Comparison of ENCODE assay signal across 15 mouse cellular contexts in the genomic region with DNA sequence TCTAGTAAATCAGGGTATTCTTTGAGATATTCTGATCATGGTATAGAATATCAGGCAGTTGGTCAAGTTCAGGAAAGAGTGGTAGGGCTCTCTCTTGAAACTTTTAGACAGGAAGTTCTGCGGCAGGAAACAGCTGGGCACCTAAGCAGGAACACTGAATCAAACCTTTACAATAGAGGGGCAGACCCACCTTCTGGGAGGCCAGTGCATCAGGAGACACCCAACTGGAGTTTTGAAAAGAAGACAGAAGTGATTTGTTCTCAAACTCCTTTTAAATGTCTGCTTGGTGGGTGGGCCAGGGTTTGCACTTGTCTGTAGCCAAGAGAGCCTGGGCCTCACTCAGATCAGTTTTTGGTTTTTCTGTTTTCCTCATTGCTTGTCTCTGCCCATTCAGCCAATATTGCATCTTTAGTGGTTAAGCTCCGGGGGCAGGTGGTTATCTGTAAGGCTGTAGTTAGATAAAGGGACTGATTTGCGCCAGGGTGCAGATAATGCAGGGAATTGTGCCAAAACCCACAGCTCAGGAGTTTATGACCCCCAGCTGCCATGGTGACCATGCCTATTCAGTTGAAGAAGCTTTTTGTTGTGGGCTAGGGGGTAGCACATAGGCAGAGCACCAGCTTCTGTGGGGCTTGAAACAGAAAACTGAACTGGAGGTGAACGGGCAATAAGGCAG. TPM values are rescaled to one million over a fixed set of nuclear protein-coding genes. Genes with fewer than 3 reads are reported as not detected.
A peak's percentile ranks its signal among the peaks of the same experiment; 100 is the strongest.
DNase-seq lines count a peak whose midpoint lies in the region; ATAC-seq and TF ChIP-seq lines count a peak whose summit lies in the region.
"Had no signal": no experiment of that assay in that cellular context is flagged by ENCODE, and none has a peak within 500 bp of the region (broad histone marks: within the 10 kb centered on the region; RNA-seq: fewer than 3 reads in every experiment).

No protein-coding gene starts in this region.

- H3K4me1 ChIP-seq in hindbrain, embryonic 11.5 days (replicated peaks; ENCODE audit: control insufficient read depth, insufficient read depth, low read length), result no peaks in the 10 kb centered on the region
- peaks cover 7% of the 10 kb centered on the region for H3K4me1 ChIP-seq in hindbrain, embryonic 13.5 days (replicated peaks)
- 0 out of 2 replicates have a peak, but pooled peaks cover 2% of the 10 kb centered on the region for H3K4me1 ChIP-seq in hindbrain, embryonic 16.5 days (ENCODE audit: control insufficient read depth, insufficient read depth, low read depth, low read length)
- no peaks in the 10 kb centered on the region for H3K4me1 ChIP-seq in midbrain, postnatal 0 days (ENCODE audit: insufficient read depth, low read length)

- peak; percentile 47; the same call in 1 of the 2 replicates for ATAC-seq in hindbrain, embryonic 11.5 days (ENCODE audit: low FRiP score)
- no peak; the same call in 1 of the 2 replicates for ATAC-seq in hindbrain, embryonic 13.5 days (ENCODE audit: low FRiP score)
- ATAC-seq in hindbrain, embryonic 16.5 days, result peak; percentile 69; the same call in 1 of the 2 replicates
- no peak for ATAC-seq in midbrain, postnatal 0 days (ENCODE audit: low FRiP score)
- ATAC-seq in megakaryocyte, adult 5-6 weeks (ENCODE audit: poor library complexity, severe bottlenecking), result no peak
- ATAC-seq: intestine, embryonic 16.5 days; liver, postnatal 0 days had no signal

- no peaks in the 10 kb centered on the region for H3K27me3 ChIP-seq in hindbrain, embryonic 11.5 days (ENCODE audit: control insufficient read depth, insufficient read depth, low read length)
- H3K27me3 ChIP-seq in hindbrain, embryonic 13.5 days, result no peaks in the 10 kb centered on the region
- no peaks in the 10 kb centered on the region for H3K27me3 ChIP-seq in hindbrain, embryonic 16.5 days (replicated peaks; ENCODE audit: control insufficient read depth, insufficient read depth, low read length)
- no peaks in the 10 kb centered on the region for H3K27me3 ChIP-seq in midbrain, postnatal 0 days (ENCODE audit: insufficient read depth, low read length)

- 47% methylated on average over 4 of the region's 4 CpGs for WGBS in hindbrain, embryonic 11.5 days
- WGBS in hindbrain, embryonic 13.5 days, result 25% methylated on average over 4 of the region's 4 CpGs
- 32% methylated on average over 4 of the region's 4 CpGs for WGBS in hindbrain, embryonic 16.5 days
- 41% methylated on average over 4 of the region's 4 CpGs for WGBS in midbrain, postnatal 0 days

- no peak overlapping the region for H3K4me2 ChIP-seq in hindbrain, embryonic 11.5 days (replicated peaks; ENCODE audit: low read depth, low read length)
- no peak overlapping the region for H3K4me2 ChIP-seq in hindbrain, embryonic 13.5 days
- no peak overlapping the region for H3K4me2 ChIP-seq in hindbrain, embryonic 16.5 days (ENCODE audit: low read length)
- H3K4me2 ChIP-seq in midbrain, postnatal 0 days (ENCODE audit: low read depth, low read length, poor library complexity, severe bottlenecking), result no peak overlapping the region

- H3K36me3 ChIP-seq in hindbrain, embryonic 11.5 days (ENCODE audit: control insufficient read depth, insufficient read depth, low read length), result no peaks in the 10 kb centered on the region
- H3K36me3 ChIP-seq in hindbrain, embryonic 13.5 days, result no peaks in the 10 kb centered on the region
- no peaks in the 10 kb centered on the region for H3K36me3 ChIP-seq in hindbrain, embryonic 16.5 days (ENCODE audit: control insufficient read depth, insufficient read depth, low read length)
- H3K36me3 ChIP-seq in midbrain, postnatal 0 days (ENCODE audit: insufficient read depth, low read length), result no peaks in the 10 kb centered on the region

- H3K4me3 ChIP-seq in hindbrain, embryonic 11.5 days (ENCODE audit: low read depth, low read length), result no peak overlapping the region
- H3K4me3 ChIP-seq in hindbrain, embryonic 13.5 days, result no peak overlapping the region
- H3K4me3 ChIP-seq in hindbrain, embryonic 16.5 days (ENCODE audit: low read length), result no peak overlapping the region
- H3K4me3 ChIP-seq in midbrain, postnatal 0 days (ENCODE audit: low read depth, low read length), result no peak overlapping the region
- no peak overlapping the region for H3K4me3 ChIP-seq in left cerebral cortex, adult 2 months

- no peak overlapping the region for H3K27ac ChIP-seq in hindbrain, embryonic 11.5 days (ENCODE audit: low read depth, low read length)
- no peak overlapping the region for H3K27ac ChIP-seq in hindbrain, embryonic 13.5 days
- H3K27ac ChIP-seq in hindbrain, embryonic 16.5 days (ENCODE audit: low read depth, low read length), result no peak overlapping the region
- no peak overlapping the region for H3K27ac ChIP-seq in midbrain, postnatal 0 days (ENCODE audit: low read depth, low read length)
- no peak overlapping the region for H3K27ac ChIP-seq in left cerebral cortex, adult 2 months
- H3K27ac ChIP-seq: macrophage had no signal

- no peak for TF ChIP-seq CTCF in brain, embryonic 14.5 days (IDR thresholded peaks at IDR 0.05; ENCODE audit: borderline replicate concordance, extremely low read depth, insufficient read depth, insufficient read length)
- TF ChIP-seq CTCF in midbrain, postnatal 0 days (IDR thresholded peaks at IDR 0.05), result no peak
- no peak for TF ChIP-seq CTCF in left cerebral cortex, adult 2 months (IDR thresholded peaks at IDR 0.05)

- TF ChIP-seq POLR2A in brain, embryonic 14.5 days (IDR thresholded peaks at IDR 0.05; ENCODE audit: borderline replicate concordance, extremely low read depth, insufficient read depth, insufficient read length, poor library complexity, severe bottlenecking), result no peak

- DNase-seq in hindbrain, embryonic 11.5 days (ENCODE audit: low spot score), result no peak
- peak; percentile 56 for DNase-seq in brain, embryonic 14.5 days (ENCODE audit: low read depth)
- DNase-seq in midbrain, postnatal 0 days (ENCODE audit: low spot score), result peak; percentile 14
- DNase-seq in layer of hippocampus, adult 11-12 months (ENCODE audit: low spot score), result no peak
- no peak for DNase-seq in left cerebral cortex, adult 2 months (ENCODE audit: extremely low spot score in 1 of 2, low spot score in 2 of 2)
- DNase-seq: heart, postnatal 10 days; kidney, postnatal 10 days; liver, postnatal 0 days; right cerebral cortex, postnatal 14 days; thymus, adult 18-20 months had no signal

- intact Hi-C loops in left cerebral cortex, adult 2 months (cut with DNase I), result no loop called here

- H3K9me3 ChIP-seq in hindbrain, embryonic 11.5 days (ENCODE audit: control insufficient read depth, low read length), result no peaks in the 10 kb centered on the region
- H3K9me3 ChIP-seq in hindbrain, embryonic 13.5 days, result no peaks in the 10 kb centered on the region
- H3K9me3 ChIP-seq in hindbrain, embryonic 16.5 days (ENCODE audit: control insufficient read depth, low read length), result no peaks in the 10 kb centered on the region
- no peaks in the 10 kb centered on the region for H3K9me3 ChIP-seq in midbrain, postnatal 0 days (ENCODE audit: low read length)

- H3K9ac ChIP-seq in hindbrain, embryonic 11.5 days (ENCODE audit: low read depth, low read length), result no peak overlapping the region
- H3K9ac ChIP-seq in hindbrain, embryonic 13.5 days, result no peak overlapping the region
- no peak overlapping the region for H3K9ac ChIP-seq in hindbrain, embryonic 16.5 days (ENCODE audit: low read depth, low read length)
- H3K9ac ChIP-seq in midbrain, postnatal 0 days (replicated peaks; ENCODE audit: low read length, poor library complexity, severe bottlenecking), result no peak overlapping the region
- H3K9ac ChIP-seq: liver, postnatal 0 days had no signal

RNA-seq across cellular contexts. Expression of a gene that starts 40.6 kb away (rescaled TPM):
- 4.9 and 7.3 TPM in 2 replicates for polyA plus RNA-seq in hindbrain, embryonic 11.5 days (2014; fragmentation: Nextera tagmentation; extraction: Ambion mirVana)
- polyA plus RNA-seq in hindbrain, embryonic 13.5 days (2015; fragmentation: Nextera tagmentation; extraction: Ambion mirVana), result 7.3 and 7.7 TPM in 2 replicates
- 8.5 and 11.2 TPM in 2 replicates for polyA plus RNA-seq in brain, embryonic 14.5 days (2012; rRNA removed)
- polyA plus RNA-seq in hindbrain, embryonic 16.5 days (2015; fragmentation: Nextera tagmentation; extraction: Ambion mirVana), result 5.1 and 5.3 TPM in 2 replicates
- 5.9 and 7.6 TPM in 2 replicates for total RNA-seq in midbrain, postnatal 0 days (2014; rRNA removed)
- polyA plus RNA-seq in midbrain, postnatal 0 days (2015; fragmentation: Nextera tagmentation; extraction: Ambion mirVana), result 2.7 and 2.9 TPM in 2 replicates
- not detected in 2 replicates for total RNA-seq in megakaryocyte, adult 5-6 weeks (2015)
- total RNA-seq in megakaryocyte, adult 5-6 weeks (2017), result not detected in 2 replicates
- 1 to 10 TPM; 6.2 to 6.9 TPM for total RNA-seq in left cerebral cortex, adult 2 months (2021)
- polyA plus RNA-seq: macrophage had no signal

Comparison
In these comparisons a context has a peak if more than half of its experiments do, and no peak if none do; other contexts are left out.
1. ATAC-seq: peak in hindbrain, embryonic 11.5 days (single experiment) and hindbrain, embryonic 16.5 days (single experiment); none in hindbrain, embryonic 13.5 days (single experiment), midbrain, postnatal 0 days (single experiment) and megakaryocyte, adult 5-6 weeks (single experiment).
2. DNase-seq: peak in brain, embryonic 14.5 days (single experiment) and midbrain, postnatal 0 days (single experiment); none in hindbrain, embryonic 11.5 days (single experiment), layer of hippocampus, adult 11-12 months (single experiment) and left cerebral cortex, adult 2 months (0 of 2).